Mouse (Mus musculus) hindbrain, embryonic 12.5 days (tissue): ENCODE data around the gene Fer. TPM values are rescaled to one million over a fixed set of nuclear protein-coding genes. Genes with fewer than 3 reads are reported as not detected.

ENCODE experiments used
- ATAC-seq: fragments of 200-750 bp; cut with Nextera tagmentation; 2 replicates; pipeline ENCODE4 v1.8.0; 2017; ENCODE audit warnings: moderate TSS enrichment; ENCODE audit not compliant: low FRiP score
- H3K27ac ChIP-seq: fragments of 300-500 bp; sonication (generic); 2 replicates; pipeline ENCODE4 v1.5.1; 2016; ENCODE audit warnings: mild to moderate bottlenecking
- H3K27me3 ChIP-seq: fragments of 300-500 bp; sonication (generic); 2 replicates; pipeline ENCODE4 v1.6.1; 2016; ENCODE audit warnings: mild to moderate bottlenecking
- H3K36me3 ChIP-seq: fragments of 300-500 bp; sonication (generic); 2 replicates; pipeline ENCODE4 v1.6.1; 2016; ENCODE audit warnings: mild to moderate bottlenecking
- H3K4me1 ChIP-seq: fragments of 300-500 bp; sonication (generic); 2 replicates; pipeline ENCODE4 v1.6.1; 2016
- H3K4me2 ChIP-seq: fragments of 300-500 bp; sonication (generic); replicated peaks from 2 replicates; pipeline ENCODE4 v1.6.1; 2016; ENCODE audit warnings: mild to moderate bottlenecking
- H3K4me3 ChIP-seq: fragments of 300-500 bp; sonication (generic); 2 replicates; pipeline ENCODE4 v1.5.1; 2016; ENCODE audit warnings: mild to moderate bottlenecking
- H3K9ac ChIP-seq: fragments of 300-500 bp; sonication (generic); 2 replicates; pipeline ENCODE4 v1.6.1; 2016; ENCODE audit warnings: mild to moderate bottlenecking, moderate library complexity
- H3K9me3 ChIP-seq: fragments of 300-500 bp; sonication (generic); replicated peaks from 2 replicates; pipeline ENCODE4 v1.6.1; 2016; ENCODE audit warnings: mild to moderate bottlenecking
- WGBS: fragments of 180-500 bp; shearing (Covaris S2); methylation state at CpG from one replicate; pipeline ENCODE4 v1.1.7; 2016; 5-methylcytosine and 5-hydroxymethylcytosine counted together
- polyA plus RNA-seq: library from polyadenylated mRNA; unstranded; fragments of >200 nt; fragmentation: Nextera tagmentation; extraction: Ambion mirVana; gene quantifications from 2 replicates; pipeline ENCODE4 v1.2.1, GENCODE M21; 2016

Fer gene
- polyA plus RNA-seq, 1 experiment from 2014 or later = 33.1 TPM

- Histone ChIP-seq H3K4me3 (no peak overlapping the region), H3K27ac (no peak overlapping the region), H3K36me3 (no peaks in the 10 kb centered on the region), H3K9ac (no peak overlapping the region), H3K4me2 (no peak overlapping the region), H3K9me3 (no peaks in the 10 kb centered on the region), H3K27me3 (no peaks in the 10 kb centered on the region), H3K4me1 (no peaks in the 10 kb centered on the region)
- ATAC-seq = no peak
- WGBS = 96% methylated on average over 4 of the region's 4 CpGs
Measured at GRCm38 (mm10) chr17:63948811-63949210, 85.9 kb downstream of the Fer start.

- Histone ChIP-seq H3K9me3 (no peaks in the 10 kb centered on the region), H3K4me1 (no peaks in the 10 kb centered on the region), H3K4me3 (no peak overlapping the region), H3K9ac (no peak overlapping the region), H3K4me2 (no peak overlapping the region), H3K27me3 (no peaks in the 10 kb centered on the region), H3K36me3 (no peaks in the 10 kb centered on the region), H3K27ac (no peak overlapping the region)
- WGBS = 94% methylated on average over 2 of the region's 2 CpGs
- no peak for ATAC-seq
Measured at GRCm38 (mm10) chr17:63951436-63951835, 88.6 kb downstream of the Fer start.

- Histone ChIP-seq H3K36me3 (no peaks in the 10 kb centered on the region), H3K4me1 (peaks cover 5% of the 10 kb centered on the region; the same call in 1 of the 2 replicates), H3K9ac (no peak overlapping the region), H3K27ac (no peak overlapping the region), H3K27me3 (no peaks in the 10 kb centered on the region), H3K4me3 (no peak overlapping the region), H3K9me3 (no peaks in the 10 kb centered on the region), H3K4me2 (no peak overlapping the region)
- WGBS = 89% methylated on average over 3 of the region's 3 CpGs
- no peak for ATAC-seq
Measured at GRCm38 (mm10) chr17:63967091-63967490, 104.2 kb downstream of the Fer start.

GRCm38 (mm10) chr17:63969448-63969847, 106.6 kb downstream of the Fer start:
- 80% methylated on average over 10 of the region's 10 CpGs for WGBS

GRCm38 (mm10) chr17:63970239-63970638, 107.4 kb downstream of the Fer start:
- Histone ChIP-seq H3K27me3 (no peaks in the 10 kb centered on the region), H3K4me1 (peaks cover 5% of the 10 kb centered on the region; the same call in 1 of the 2 replicates), H3K4me2 (no peak overlapping the region), H3K4me3 (no peak overlapping the region), H3K36me3 (no peaks in the 10 kb centered on the region), H3K27ac (no peak overlapping the region; the same call in 1 of the 2 replicates), H3K9me3 (no peaks in the 10 kb centered on the region), H3K9ac (no peak overlapping the region)
- no peak for ATAC-seq
- WGBS = 45% methylated on average over 5 of the region's 5 CpGs

More at GRCm38 (mm10) chr17:63969448-63969847, 106.6 kb downstream of the Fer start:
- Histone ChIP-seq H3K9me3 (no peaks in the 10 kb centered on the region), H3K4me1 (peaks cover 5% of the 10 kb centered on the region; the same call in 1 of the 2 replicates), H3K9ac (no peak overlapping the region), H3K4me3 (no peak overlapping the region), H3K36me3 (no peaks in the 10 kb centered on the region), H3K27me3 (no peaks in the 10 kb centered on the region), H3K4me2 (no peak overlapping the region), H3K27ac (no peak overlapping the region)
- ATAC-seq = no peak

- ATAC-seq = no peak
- Histone ChIP-seq H3K27ac (no peak overlapping the region), H3K36me3 (no peaks in the 10 kb centered on the region), H3K4me2 (no peak overlapping the region), H3K9me3 (no peaks in the 10 kb centered on the region), H3K4me1 (peaks cover 5% of the 10 kb centered on the region; the same call in 1 of the 2 replicates), H3K9ac (no peak overlapping the region), H3K27me3 (no peaks in the 10 kb centered on the region), H3K4me3 (no peak overlapping the region)
- 100% methylated on average over 1 of the region's 1 CpGs for WGBS
Measured at GRCm38 (mm10) chr17:63970939-63971338, 108.1 kb downstream of the Fer start.

GRCm38 (mm10) chr17:63972181-63972580, 109.3 kb downstream of the Fer start:
- no peak overlapping the region for H3K9ac ChIP-seq
- H3K4me2 ChIP-seq = no peak overlapping the region
- ATAC-seq = no peak
- peaks cover 3% of the 10 kb centered on the region; the same call in 1 of the 2 replicates for H3K4me1 ChIP-seq
- no peak overlapping the region for H3K4me3 ChIP-seq
- H3K36me3 ChIP-seq = no peaks in the 10 kb centered on the region
- H3K9me3 ChIP-seq = no peaks in the 10 kb centered on the region
- no peak overlapping the region for H3K27ac ChIP-seq
- WGBS = 69% methylated on average over 4 of the region's 4 CpGs
- no peaks in the 10 kb centered on the region for H3K27me3 ChIP-seq

GRCm38 (mm10) chr17:63973806-63974205, 110.9 kb downstream of the Fer start:
- no peaks in the 10 kb centered on the region for H3K36me3 ChIP-seq
- H3K4me1 ChIP-seq = no peaks in the 10 kb centered on the region
- 70% methylated on average over 5 of the region's 5 CpGs for WGBS
- no peak overlapping the region for H3K4me2 ChIP-seq
- no peak for ATAC-seq
- H3K27ac ChIP-seq = no peak overlapping the region
- no peaks in the 10 kb centered on the region for H3K9me3 ChIP-seq
- H3K9ac ChIP-seq = no peak overlapping the region
- H3K27me3 ChIP-seq = no peaks in the 10 kb centered on the region
- no peak overlapping the region for H3K4me3 ChIP-seq

GRCm38 (mm10) chr17:63974253-63974652, 111.4 kb downstream of the Fer start:
- Histone ChIP-seq H3K4me2 (no peak overlapping the region), H3K27ac (no peak overlapping the region), H3K9ac (no peak overlapping the region), H3K4me3 (no peak overlapping the region), H3K9me3 (no peaks in the 10 kb centered on the region), H3K4me1 (no peaks in the 10 kb centered on the region), H3K36me3 (no peaks in the 10 kb centered on the region), H3K27me3 (no peaks in the 10 kb centered on the region)
- no peak for ATAC-seq
- WGBS = 91% methylated on average over 5 of the region's 5 CpGs

- H3K4me1 ChIP-seq = no peaks in the 10 kb centered on the region
- ATAC-seq = no peak
- H3K9ac ChIP-seq = no peak overlapping the region
- no peaks in the 10 kb centered on the region for H3K27me3 ChIP-seq
- H3K9me3 ChIP-seq = no peaks in the 10 kb centered on the region
- H3K4me3 ChIP-seq = no peak overlapping the region
- WGBS = 95% methylated on average over 4 of the region's 4 CpGs
- no peak overlapping the region for H3K27ac ChIP-seq
- H3K36me3 ChIP-seq = no peaks in the 10 kb centered on the region
- H3K4me2 ChIP-seq = no peak overlapping the region
Measured at GRCm38 (mm10) chr17:63978794-63979571, 116.1 kb downstream of the Fer start.

GRCm38 (mm10) chr17:63980167-63980566, 117.3 kb downstream of the Fer start:
- Histone ChIP-seq H3K36me3 (no peaks in the 10 kb centered on the region), H3K4me3 (no peak overlapping the region), H3K9me3 (no peaks in the 10 kb centered on the region), H3K9ac (no peak overlapping the region), H3K4me1 (no peaks in the 10 kb centered on the region), H3K27ac (no peak overlapping the region), H3K27me3 (no peaks in the 10 kb centered on the region), H3K4me2 (no peak overlapping the region)
- WGBS = 92% methylated on average over 3 of the region's 3 CpGs
- ATAC-seq = no peak

GRCm38 (mm10) chr17:63988710-63989109, 125.8 kb downstream of the Fer start:
- Histone ChIP-seq H3K27ac (no peak overlapping the region), H3K4me2 (no peak overlapping the region), H3K4me1 (no peaks in the 10 kb centered on the region), H3K9me3 (no peaks in the 10 kb centered on the region), H3K9ac (no peak overlapping the region), H3K4me3 (no peak overlapping the region), H3K27me3 (no peaks in the 10 kb centered on the region), H3K36me3 (no peaks in the 10 kb centered on the region)
- WGBS = 74% methylated on average over 2 of the region's 2 CpGs
- ATAC-seq = no peak

- no peaks in the 10 kb centered on the region for H3K36me3 ChIP-seq
- ATAC-seq = no peak
- no peaks in the 10 kb centered on the region for H3K9me3 ChIP-seq
- H3K27me3 ChIP-seq = no peaks in the 10 kb centered on the region
- no peak overlapping the region for H3K9ac ChIP-seq
- 93% methylated on average over 3 of the region's 3 CpGs for WGBS
- no peak overlapping the region for H3K27ac ChIP-seq
- H3K4me3 ChIP-seq = no peak overlapping the region
- H3K4me2 ChIP-seq = no peak overlapping the region
- H3K4me1 ChIP-seq = no peaks in the 10 kb centered on the region
Measured at GRCm38 (mm10) chr17:63991160-63991559, 128.3 kb downstream of the Fer start.
